Mouse (Mus musculus): ENCODE data around the gene Sigmar1. TPM values are rescaled to one million over a fixed set of nuclear protein-coding genes. Genes with fewer than 3 reads are reported as not detected.
"Not testable (repeated sequence)": the region's sequence is repeated elsewhere in the genome, so short reads cannot be mapped to it uniquely, and the experiment has no call there.

The Sigmar1 gene
- polyA plus RNA-seq, 1 experiment from 2014 or later = 96.3 TPM

DNA sequence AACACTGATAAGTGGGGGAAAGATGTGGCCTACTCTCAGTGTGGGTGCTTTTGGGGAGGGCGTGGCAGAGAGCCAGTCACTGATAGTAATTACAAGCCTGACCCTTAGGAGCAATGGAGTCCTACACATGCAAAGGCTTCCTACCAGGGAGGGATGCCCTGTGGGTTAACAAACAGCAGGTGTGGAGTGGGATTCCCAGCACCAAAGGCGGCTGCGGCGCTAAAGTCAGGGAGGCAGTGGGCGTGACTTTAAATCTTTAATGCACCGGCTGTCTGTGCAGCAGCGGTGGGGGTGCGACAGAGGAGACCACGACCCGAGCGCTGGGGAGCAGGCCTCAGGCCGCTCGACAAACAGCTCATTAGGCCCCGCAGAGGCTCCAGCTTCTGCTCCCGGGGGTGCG lies 17.0 kb upstream of the Sigmar1 start:
- H3K27me3 ChIP-seq (replicated peaks; ENCODE audit: control insufficient read depth, insufficient read depth, low read length); ATAC-seq; H3K27ac ChIP-seq (ENCODE audit: low read depth, low read length); H3K4me1 ChIP-seq (ENCODE audit: control insufficient read depth, insufficient read depth, low read depth, low read length); H3K9me3 ChIP-seq (ENCODE audit: control insufficient read depth, low read length); H3K36me3 ChIP-seq (ENCODE audit: control insufficient read depth, insufficient read depth, low read length): not testable (repeated sequence)
- Histone ChIP-seq H3K9ac (ENCODE audit: low read depth, low read length) (0 out of 2 replicates have a peak overlapping the region, but pooled peaks have one; percentile 41), H3K4me3 (ENCODE audit: low read length) (peak overlapping the region; percentile 32), H3K4me2 (ENCODE audit: low read length) (peak overlapping the region; percentile 48)
- 13% methylated on average over 5 of the region's 16 CpGs for WGBS

- not testable (repeated sequence) for H3K36me3 ChIP-seq (ENCODE audit: control insufficient read depth, insufficient read depth, low read length); H3K4me3 ChIP-seq (ENCODE audit: low read length); H3K27ac ChIP-seq (ENCODE audit: low read depth, low read length); ATAC-seq; H3K4me1 ChIP-seq (ENCODE audit: control insufficient read depth, insufficient read depth, low read depth, low read length); H3K27me3 ChIP-seq (replicated peaks; ENCODE audit: control insufficient read depth, insufficient read depth, low read length); H3K9me3 ChIP-seq (ENCODE audit: control insufficient read depth, low read length); H3K9ac ChIP-seq (ENCODE audit: low read depth, low read length); H3K4me2 ChIP-seq (ENCODE audit: low read length)
- 85% methylated on average over 10 of the region's 10 CpGs for WGBS
Measured at GRCm38 (mm10) chr4:41767301-41767700, 11.3 kb upstream of the Sigmar1 start.

GRCm38 (mm10) chr4:41763176-41763575 lies 7.2 kb upstream of the Sigmar1 start:
- ATAC-seq; H3K9me3 ChIP-seq (ENCODE audit: control insufficient read depth, low read length); H3K9ac ChIP-seq (ENCODE audit: low read depth, low read length); H3K36me3 ChIP-seq (ENCODE audit: control insufficient read depth, insufficient read depth, low read length); H3K27me3 ChIP-seq (replicated peaks; ENCODE audit: control insufficient read depth, insufficient read depth, low read length); H3K27ac ChIP-seq (ENCODE audit: low read depth, low read length); H3K4me2 ChIP-seq (ENCODE audit: low read length); H3K4me3 ChIP-seq (ENCODE audit: low read length): not testable (repeated sequence)
- peaks cover 28% of the 10 kb centered on the region for H3K4me1 ChIP-seq (ENCODE audit: control insufficient read depth, insufficient read depth, low read depth, low read length)
- WGBS = 78% methylated on average over 4 of the region's 6 CpGs

DNA sequence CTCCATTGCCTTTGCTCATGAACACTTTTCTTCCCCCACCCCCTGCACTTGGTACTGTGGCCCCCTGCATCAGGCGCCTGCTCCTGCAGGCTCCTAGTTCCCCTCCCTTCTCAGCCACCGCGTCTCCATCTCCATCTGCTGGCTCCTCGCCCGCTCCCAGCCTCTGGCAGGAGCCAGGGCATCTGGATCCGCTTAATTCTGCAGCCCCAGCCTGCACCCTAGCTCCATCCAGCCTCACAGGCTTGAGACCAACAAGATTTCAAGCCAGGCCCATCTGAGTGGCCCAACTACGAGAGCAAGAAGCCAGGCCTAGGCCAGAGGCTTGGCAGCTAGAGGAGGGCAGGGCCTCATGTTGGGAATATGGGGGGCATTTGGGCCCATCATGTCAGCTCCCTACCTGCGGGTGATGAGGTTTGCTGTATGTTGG lies 6.7 kb upstream of the Sigmar1 start:
- not testable (repeated sequence) for H3K9me3 ChIP-seq (ENCODE audit: control insufficient read depth, low read length); H3K36me3 ChIP-seq (ENCODE audit: control insufficient read depth, insufficient read depth, low read length); H3K27me3 ChIP-seq (replicated peaks; ENCODE audit: control insufficient read depth, insufficient read depth, low read length); H3K4me3 ChIP-seq (ENCODE audit: low read length); H3K4me2 ChIP-seq (ENCODE audit: low read length)
- 40% methylated on average over 8 of the region's 8 CpGs for WGBS
- Histone ChIP-seq H3K4me1 (ENCODE audit: control insufficient read depth, insufficient read depth, low read depth, low read length) (peaks cover 28% of the 10 kb centered on the region), H3K9ac (ENCODE audit: low read depth, low read length) (peak overlapping the region; percentile 14; the same call in 1 of the 2 replicates), H3K27ac (ENCODE audit: low read depth, low read length) (peak overlapping the region; percentile 54; the same call in 1 of the 2 replicates)
- peak; percentile 48; the same call in 1 of the 2 replicates for ATAC-seq

DNA sequence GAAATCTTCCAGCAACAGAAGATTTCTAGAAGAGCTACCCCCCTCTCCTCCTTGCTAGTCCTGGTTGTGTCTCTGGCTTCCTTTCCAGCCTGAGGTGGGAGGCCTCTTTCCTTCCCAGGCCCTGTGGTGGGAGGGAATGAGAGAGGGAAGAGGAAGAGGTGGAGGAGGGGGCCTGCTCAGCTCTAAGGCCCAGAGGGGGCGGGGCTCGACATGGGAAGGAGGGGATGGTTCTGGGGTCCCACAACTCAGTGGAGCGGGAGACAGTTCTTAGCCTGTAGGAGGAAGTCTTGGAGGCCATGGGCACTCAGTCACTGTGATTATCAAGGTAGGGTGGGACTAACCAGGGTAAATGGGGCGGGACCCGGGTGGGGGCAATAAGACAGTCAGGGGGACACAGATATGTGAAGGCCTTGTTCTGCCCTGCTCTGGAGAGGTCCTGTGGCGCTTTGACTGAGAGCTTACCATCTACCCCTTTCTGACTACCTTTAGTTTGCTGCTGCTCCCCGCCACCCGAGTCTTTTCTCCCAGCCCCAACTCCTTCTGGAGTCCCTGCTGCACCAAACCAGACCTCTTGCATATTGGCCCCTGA lies 6.2 kb upstream of the Sigmar1 start:
- Histone ChIP-seq H3K9me3 (ENCODE audit: control insufficient read depth, low read length) (no peaks in the 10 kb centered on the region), H3K4me3 (ENCODE audit: low read length) (no peak overlapping the region), H3K27ac (ENCODE audit: low read depth, low read length) (no peak overlapping the region), H3K27me3 (replicated peaks; ENCODE audit: control insufficient read depth, insufficient read depth, low read length) (no peaks in the 10 kb centered on the region), H3K4me2 (ENCODE audit: low read length) (peak overlapping the region; percentile 13; the same call in 1 of the 2 replicates), H3K36me3 (ENCODE audit: control insufficient read depth, insufficient read depth, low read length) (no peaks in the 10 kb centered on the region), H3K4me1 (ENCODE audit: control insufficient read depth, insufficient read depth, low read depth, low read length) (peaks cover 28% of the 10 kb centered on the region), H3K9ac (ENCODE audit: low read depth, low read length) (no peak overlapping the region; the same call in 1 of the 2 replicates)
- peak; percentile 55 for ATAC-seq
- 47% methylated on average over 8 of the region's 8 CpGs for WGBS

DNA sequence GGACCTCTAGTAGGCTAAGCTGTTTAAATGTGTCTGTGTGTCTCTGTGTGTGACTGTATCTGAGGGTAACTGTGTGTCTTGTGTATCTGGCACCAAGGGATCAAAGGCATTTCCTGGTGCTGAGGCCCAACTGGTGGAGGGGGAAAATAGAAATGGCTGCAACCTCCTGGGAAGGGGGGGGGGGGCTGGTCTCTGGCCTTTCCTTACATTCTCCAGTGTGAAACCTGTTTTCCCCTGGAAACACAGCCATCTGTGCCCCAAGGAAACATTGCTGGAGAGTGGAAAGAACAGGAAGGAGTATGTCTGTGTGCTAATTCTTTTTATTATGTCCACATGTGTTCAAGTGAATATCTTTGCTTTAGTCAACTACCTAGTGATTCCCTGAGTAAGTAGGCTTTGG lies 5.7 kb upstream of the Sigmar1 start:
- Histone ChIP-seq H3K9ac (ENCODE audit: low read depth, low read length) (no peak overlapping the region), H3K4me2 (ENCODE audit: low read length) (peak overlapping the region; percentile 52)

GRCm38 (mm10) chr4:41760911-41761310 lies 5.0 kb upstream of the Sigmar1 start:
- Histone ChIP-seq H3K9ac (ENCODE audit: low read depth, low read length) (peak overlapping the region; percentile 57), H3K9me3 (ENCODE audit: control insufficient read depth, low read length) (no peaks in the 10 kb centered on the region), H3K4me2 (ENCODE audit: low read length) (peak overlapping the region; percentile 52), H3K4me1 (ENCODE audit: control insufficient read depth, insufficient read depth, low read depth, low read length) (peaks cover 35% of the 10 kb centered on the region), H3K4me3 (ENCODE audit: low read length) (peak overlapping the region; percentile 34), H3K27me3 (replicated peaks; ENCODE audit: control insufficient read depth, insufficient read depth, low read length) (no peaks in the 10 kb centered on the region), H3K36me3 (ENCODE audit: control insufficient read depth, insufficient read depth, low read length) (no peaks in the 10 kb centered on the region), H3K27ac (ENCODE audit: low read depth, low read length) (peak overlapping the region; percentile 57; the same call in 1 of the 2 replicates)
- 81% methylated on average over 4 of the region's 4 CpGs for WGBS
- 0 out of 2 replicates have a peak, but pooled peaks have one; percentile 10 for ATAC-seq

More for the DNA sequence above, 5.7 kb upstream of the Sigmar1 start:
- H3K27me3 ChIP-seq (replicated peaks; ENCODE audit: control insufficient read depth, insufficient read depth, low read length) = no peaks in the 10 kb centered on the region
- H3K36me3 ChIP-seq (ENCODE audit: control insufficient read depth, insufficient read depth, low read length) = no peaks in the 10 kb centered on the region
- H3K27ac ChIP-seq (ENCODE audit: low read depth, low read length) = no peak overlapping the region
- H3K4me3 ChIP-seq (ENCODE audit: low read length) = no peak overlapping the region
- no peak for ATAC-seq
- H3K9me3 ChIP-seq (ENCODE audit: control insufficient read depth, low read length) = no peaks in the 10 kb centered on the region
- H3K4me1 ChIP-seq (ENCODE audit: control insufficient read depth, insufficient read depth, low read depth, low read length) = peaks cover 29% of the 10 kb centered on the region

DNA sequence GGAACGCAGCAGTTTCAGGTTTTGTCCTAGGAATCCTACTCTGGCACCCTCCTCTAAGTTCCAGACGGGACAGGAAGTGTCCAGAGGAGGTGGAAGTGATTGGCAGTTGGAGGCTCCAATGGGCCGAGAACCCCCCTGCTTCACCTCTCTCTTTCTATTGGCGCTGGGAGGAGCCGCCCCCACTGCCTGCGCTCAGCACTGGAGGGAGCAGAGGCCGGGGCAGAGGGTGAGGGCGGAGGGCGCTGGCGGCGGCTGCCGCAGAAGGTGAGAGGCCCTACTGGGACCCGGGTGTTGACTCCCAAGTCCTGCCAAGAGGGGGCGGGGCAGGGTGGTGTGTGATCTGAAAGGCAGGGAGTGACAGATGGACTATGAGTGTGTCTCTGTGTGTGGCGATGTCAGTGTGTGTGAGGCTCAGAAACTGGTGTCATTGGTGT lies 4.3 kb upstream of the Sigmar1 start:
- H3K4me3 ChIP-seq (ENCODE audit: low read length) = peak overlapping the region; percentile 34
- H3K4me1 ChIP-seq (ENCODE audit: control insufficient read depth, insufficient read depth, low read depth, low read length) = peaks cover 35% of the 10 kb centered on the region
- H3K27ac ChIP-seq (ENCODE audit: low read depth, low read length) = peak overlapping the region; percentile 57; the same call in 1 of the 2 replicates
- under 1% methylated on average over 15 of the region's 15 CpGs for WGBS
- H3K9me3 ChIP-seq (ENCODE audit: control insufficient read depth, low read length) = no peaks in the 10 kb centered on the region
- peak overlapping the region; percentile 52 for H3K4me2 ChIP-seq (ENCODE audit: low read length)
- peak; percentile 77 for ATAC-seq
- no peaks in the 10 kb centered on the region for H3K27me3 ChIP-seq (replicated peaks; ENCODE audit: control insufficient read depth, insufficient read depth, low read length)
- no peaks in the 10 kb centered on the region for H3K36me3 ChIP-seq (ENCODE audit: control insufficient read depth, insufficient read depth, low read length)
- peak overlapping the region; percentile 57 for H3K9ac ChIP-seq (ENCODE audit: low read depth, low read length)

GRCm38 (mm10) chr4:41759656-41760287 lies 3.8 kb upstream of the Sigmar1 start:
- ATAC-seq = no peak
- H3K4me2 ChIP-seq (ENCODE audit: low read length) = peak overlapping the region; percentile 52
- peak overlapping the region; percentile 34 for H3K4me3 ChIP-seq (ENCODE audit: low read length)
- H3K27ac ChIP-seq (ENCODE audit: low read depth, low read length) = peak overlapping the region; percentile 57; the same call in 1 of the 2 replicates
- peaks cover 36% of the 10 kb centered on the region for H3K4me1 ChIP-seq (ENCODE audit: control insufficient read depth, insufficient read depth, low read depth, low read length)
- WGBS = 44% methylated on average over 6 of the region's 6 CpGs
- no peaks in the 10 kb centered on the region for H3K9me3 ChIP-seq (ENCODE audit: control insufficient read depth, low read length)
- H3K9ac ChIP-seq (ENCODE audit: low read depth, low read length) = peak overlapping the region; percentile 57
- H3K27me3 ChIP-seq (replicated peaks; ENCODE audit: control insufficient read depth, insufficient read depth, low read length) = no peaks in the 10 kb centered on the region
- H3K36me3 ChIP-seq (ENCODE audit: control insufficient read depth, insufficient read depth, low read length) = no peaks in the 10 kb centered on the region

All from hindbrain, embryonic 16.5 days (tissue).